Mouse (Mus musculus) intestine, postnatal 0 days (tissue): ENCODE data around the gene Pknox2. TPM values are rescaled to one million over a fixed set of nuclear protein-coding genes. Genes with fewer than 3 reads are reported as not detected.

ENCODE experiments used
- ATAC-seq: fragments of 200-750 bp; cut with Nextera tagmentation; 2 replicates; pipeline ENCODE4 v1.8.0; 2017; ENCODE audit warnings: mild to moderate bottlenecking, moderate TSS enrichment, moderate library complexity
- H3K27ac ChIP-seq: fragments of 300-500 bp; sonication (generic); 2 replicates; pipeline ENCODE4 v1.5.1; 2014; ENCODE audit warnings: mild to moderate bottlenecking, low read depth, low read length, moderate library complexity
- H3K27me3 ChIP-seq: fragments of 300-500 bp; sonication (generic); replicated peaks from 2 replicates; pipeline ENCODE4 v1.6.1; 2014; ENCODE audit warnings: low read length, mixed read lengths; ENCODE audit not compliant: control insufficient read depth, insufficient read depth
- H3K36me3 ChIP-seq: fragments of 300-500 bp; sonication (generic); 2 replicates; pipeline ENCODE4 v1.6.1; 2014; ENCODE audit warnings: mild to moderate bottlenecking, moderate library complexity; ENCODE audit not compliant: control insufficient read depth, insufficient read depth
- H3K4me1 ChIP-seq: fragments of 300-500 bp; sonication (generic); replicated peaks from 2 replicates; pipeline ENCODE4 v1.6.1; 2014; ENCODE audit warnings: antibody characterized with exemption, low read length, mixed read lengths; ENCODE audit not compliant: control insufficient read depth, insufficient read depth
- H3K4me2 ChIP-seq: fragments of 300-500 bp; sonication (generic); replicated peaks from 2 replicates; pipeline ENCODE4 v1.6.1; 2014; ENCODE audit warnings: low read depth, mild to moderate bottlenecking, moderate library complexity
- H3K4me3 ChIP-seq: fragments of 300-500 bp; sonication (generic); 2 replicates; pipeline ENCODE4 v1.5.1; 2014; ENCODE audit warnings: low read depth, low read length
- H3K9ac ChIP-seq: fragments of 300-500 bp; sonication (generic); 2 replicates; pipeline ENCODE4 v1.6.1; 2014; ENCODE audit warnings: mild to moderate bottlenecking, low read depth, low read length
- H3K9me3 ChIP-seq: fragments of 300-500 bp; sonication (generic); 2 replicates; pipeline ENCODE4 v1.6.1; 2016; ENCODE audit warnings: mixed run types; ENCODE audit not compliant: control insufficient read depth
- CTCF ChIP-seq: sonication (generic); IDR thresholded peaks from 2 replicates; pipeline ENCODE4 v1.5.1; 2016; ENCODE audit warnings: low read depth, mild to moderate bottlenecking, control low read depth, antibody characterized with exemption, moderate library complexity
- WGBS: fragments of 180-500 bp; shearing (Covaris S2); extraction: QIAGEN DNeasy Blood & Tissue Kit; methylation state at CpG from one replicate; pipeline ENCODE4 v1.1.7; 2014; 5-methylcytosine and 5-hydroxymethylcytosine counted together
- polyA plus RNA-seq: library from polyadenylated mRNA; unstranded; fragments of >200 nt; fragmentation: Nextera tagmentation; extraction: Ambion mirVana; gene quantifications from 2 replicates; pipeline ENCODE4 v1.2.1, GENCODE M21; 2015

The Pknox2 gene
- polyA plus RNA-seq, 1 experiment from 2014 or later: 2.4 TPM

- Histone ChIP-seq H3K4me1 (no peaks in the 10 kb centered on the region), H3K27me3 (no peaks in the 10 kb centered on the region), H3K27ac (no peak overlapping the region), H3K4me3 (no peak overlapping the region), H3K9me3 (no peaks in the 10 kb centered on the region), H3K36me3 (no peaks in the 10 kb centered on the region), H3K9ac (no peak overlapping the region), H3K4me2 (no peak overlapping the region)
- ATAC-seq: no peak
- 38% methylated on average over 14 of the region's 14 CpGs for WGBS
- TF ChIP-seq CTCF: no peak
These were observed 196.7 kb downstream of the Pknox2 start for GRCm38 (mm10) chr9:36950271-36951132.

DNA sequence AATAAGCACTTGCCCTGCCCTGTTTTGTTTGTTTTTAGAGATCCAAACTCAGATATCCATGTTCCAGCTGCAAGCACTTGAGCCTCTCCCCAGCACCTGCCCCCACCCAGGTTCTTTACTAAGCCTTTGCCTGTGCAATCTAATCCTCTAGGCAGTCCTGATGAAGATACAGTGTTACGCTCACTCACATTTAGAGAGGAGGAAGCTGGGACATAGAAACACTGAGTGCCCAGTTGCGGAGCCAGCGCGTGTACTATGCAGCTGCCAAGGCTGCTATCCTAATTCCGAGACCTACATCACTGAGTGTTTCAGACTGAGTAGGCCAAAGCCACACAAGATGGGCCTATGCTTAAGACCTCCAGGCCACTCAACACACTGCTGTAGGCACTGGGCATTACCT, 199.0 kb downstream of the Pknox2 start:
- Histone ChIP-seq H3K4me3 (no peak overlapping the region), H3K36me3 (no peaks in the 10 kb centered on the region), H3K27me3 (no peaks in the 10 kb centered on the region), H3K27ac (no peak overlapping the region), H3K4me2 (no peak overlapping the region), H3K9me3 (no peaks in the 10 kb centered on the region), H3K9ac (no peak overlapping the region), H3K4me1 (no peaks in the 10 kb centered on the region)
- WGBS: 88% methylated on average over 5 of the region's 5 CpGs
- no peak for ATAC-seq
- no peak for TF ChIP-seq CTCF

GRCm38 (mm10) chr9:36947056-36947694, 200.0 kb downstream of the Pknox2 start:
- WGBS: 75% methylated on average over 5 of the region's 5 CpGs
- ATAC-seq: no peak
- TF ChIP-seq CTCF: no peak
- no peaks in the 10 kb centered on the region for H3K4me1 ChIP-seq
- no peaks in the 10 kb centered on the region for H3K9me3 ChIP-seq
- no peak overlapping the region for H3K9ac ChIP-seq
- H3K27me3 ChIP-seq: no peaks in the 10 kb centered on the region
- H3K4me3 ChIP-seq: no peak overlapping the region
- H3K27ac ChIP-seq: no peak overlapping the region
- H3K4me2 ChIP-seq: no peak overlapping the region
- no peaks in the 10 kb centered on the region for H3K36me3 ChIP-seq

- H3K27me3 ChIP-seq: no peaks in the 10 kb centered on the region
- H3K4me2 ChIP-seq: no peak overlapping the region
- no peaks in the 10 kb centered on the region for H3K9me3 ChIP-seq
- no peak for TF ChIP-seq CTCF
- WGBS: 75% methylated on average over 7 of the region's 7 CpGs
- no peak overlapping the region for H3K4me3 ChIP-seq
- no peak for ATAC-seq
- no peak overlapping the region for H3K27ac ChIP-seq
- H3K4me1 ChIP-seq: no peaks in the 10 kb centered on the region
- H3K36me3 ChIP-seq: no peaks in the 10 kb centered on the region
- H3K9ac ChIP-seq: no peak overlapping the region
These were observed 202.4 kb downstream of the Pknox2 start for GRCm38 (mm10) chr9:36944843-36945242.

DNA sequence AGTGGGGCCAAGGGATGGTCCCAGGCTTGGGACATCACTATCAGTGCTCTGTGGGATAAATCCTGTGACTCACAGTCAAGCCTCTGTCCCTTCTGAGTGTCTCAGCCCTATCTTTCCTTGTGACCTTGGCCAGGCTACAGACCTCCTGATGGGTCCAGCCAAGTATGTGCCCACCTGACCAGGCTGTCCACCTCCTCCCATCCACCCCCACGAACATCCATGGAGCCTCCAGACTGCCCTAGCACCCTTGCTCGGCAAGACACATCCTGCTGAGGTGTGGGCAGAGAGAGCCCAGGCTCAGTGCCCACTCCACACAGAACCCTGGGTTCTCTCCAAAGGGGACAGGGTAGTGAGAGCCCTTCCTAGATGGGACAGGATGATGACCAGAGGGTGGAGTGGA, 204.6 kb downstream of the Pknox2 start:
- Histone ChIP-seq H3K9me3 (no peaks in the 10 kb centered on the region), H3K9ac (no peak overlapping the region), H3K4me3 (no peak overlapping the region), H3K36me3 (no peaks in the 10 kb centered on the region), H3K4me1 (no peaks in the 10 kb centered on the region), H3K27me3 (no peaks in the 10 kb centered on the region), H3K4me2 (no peak overlapping the region), H3K27ac (no peak overlapping the region)
- TF ChIP-seq CTCF: no peak
- WGBS: 81% methylated on average over 2 of the region's 2 CpGs
- ATAC-seq: no peak

DNA sequence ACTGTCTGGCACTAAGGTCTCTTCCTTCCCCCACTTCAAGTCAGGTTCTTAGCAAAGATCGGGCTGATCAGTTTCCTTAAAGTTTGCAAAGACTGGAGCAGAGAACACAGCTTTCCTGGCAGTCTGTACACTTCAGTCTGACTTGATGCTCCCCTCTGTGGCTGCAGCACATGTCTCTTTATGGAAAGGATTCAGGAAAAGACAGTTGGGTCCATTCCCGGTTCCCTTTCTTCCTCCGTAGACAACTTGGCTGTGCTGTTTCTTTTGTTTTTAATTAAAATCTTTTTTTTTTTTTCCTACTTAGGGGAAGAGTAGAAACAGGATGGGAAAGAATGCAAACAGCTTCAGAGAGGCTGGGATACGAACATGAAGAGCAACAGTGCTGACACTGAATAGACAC, 205.1 kb downstream of the Pknox2 start:
- TF ChIP-seq CTCF: no peak
- Histone ChIP-seq H3K36me3 (no peaks in the 10 kb centered on the region), H3K4me2 (no peak overlapping the region), H3K27ac (no peak overlapping the region), H3K4me3 (no peak overlapping the region), H3K9ac (no peak overlapping the region), H3K9me3 (no peaks in the 10 kb centered on the region), H3K27me3 (no peaks in the 10 kb centered on the region), H3K4me1 (no peaks in the 10 kb centered on the region)
- WGBS: 63% methylated on average over 4 of the region's 4 CpGs
- no peak for ATAC-seq
